Mouse (Mus musculus): ENCODE results near the gene Pomc.
"Not testable (repeated sequence)": the region's sequence is repeated elsewhere in the genome, so short reads cannot be mapped to it uniquely, and the experiment has no call there.

Gene Pomc

GRCm38 (mm10) chr12:3968380-3968779, 13.6 kb downstream of the Pomc start:
- CTCF ChIA-PET: no interaction called here

DNA sequence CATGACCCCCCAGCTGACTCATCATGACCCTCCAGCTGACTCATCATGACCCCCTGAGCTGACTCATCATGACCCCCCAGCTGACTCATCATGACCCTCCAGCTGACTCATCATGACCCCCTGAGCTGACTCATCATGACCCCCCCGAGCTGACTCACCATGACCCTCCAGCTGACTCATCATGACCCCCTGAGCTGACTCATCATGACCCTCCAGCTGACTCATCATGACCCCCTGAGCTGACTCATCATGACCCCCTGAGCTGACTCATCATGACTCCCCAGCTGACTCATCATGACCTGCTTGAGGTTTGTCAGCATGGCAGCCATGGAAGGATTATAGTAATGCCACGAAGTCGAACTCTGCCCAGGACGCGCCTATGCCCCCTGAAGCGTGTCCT, 18.4 kb downstream of the Pomc start:
- CTCF ChIA-PET: not testable (repeated sequence)

GRCm38 (mm10) chr12:3980991-3981349, 26.2 kb downstream of the Pomc start:
- CTCF ChIA-PET: interaction anchor here (0.6 kb wide), 1 partner anchor 47 kb away, joined by 8 read pairs; no protein-coding TSS in a partner anchor

- CTCF ChIA-PET: interaction anchor here (0.6 to 0.7 kb wide), 3 partner anchors 40 to 46 kb away, joined by 5 to 8 read pairs (median 7); no protein-coding TSS in a partner anchor
These were observed 26.8 kb downstream of the Pomc start for GRCm38 (mm10) chr12:3981350-3982131.

DNA sequence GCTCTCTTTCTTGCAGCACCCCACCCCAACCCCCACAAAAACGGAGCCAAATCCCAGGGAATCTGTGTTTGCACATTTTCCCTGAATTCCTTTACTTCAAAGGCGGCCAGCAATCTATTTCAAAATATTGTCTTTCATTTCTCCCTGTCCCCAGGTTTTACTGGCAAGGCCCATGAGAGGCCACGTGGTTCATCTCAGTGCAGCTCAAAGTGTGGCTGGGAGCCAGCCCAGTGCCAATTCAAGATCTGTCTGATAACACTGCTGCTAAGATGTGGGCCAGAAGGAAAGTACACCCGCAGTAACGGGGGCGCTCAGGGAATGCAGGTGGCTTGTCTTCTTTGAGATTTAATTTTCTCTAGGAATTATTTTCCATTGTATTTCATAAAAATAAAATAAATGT, 27.5 kb downstream of the Pomc start:
- CTCF ChIA-PET: interaction anchor here (0.6 to 0.7 kb wide), 2 partner anchors 40 to 46 kb away, joined by 5 to 7 read pairs; no protein-coding TSS in a partner anchor

DNA sequence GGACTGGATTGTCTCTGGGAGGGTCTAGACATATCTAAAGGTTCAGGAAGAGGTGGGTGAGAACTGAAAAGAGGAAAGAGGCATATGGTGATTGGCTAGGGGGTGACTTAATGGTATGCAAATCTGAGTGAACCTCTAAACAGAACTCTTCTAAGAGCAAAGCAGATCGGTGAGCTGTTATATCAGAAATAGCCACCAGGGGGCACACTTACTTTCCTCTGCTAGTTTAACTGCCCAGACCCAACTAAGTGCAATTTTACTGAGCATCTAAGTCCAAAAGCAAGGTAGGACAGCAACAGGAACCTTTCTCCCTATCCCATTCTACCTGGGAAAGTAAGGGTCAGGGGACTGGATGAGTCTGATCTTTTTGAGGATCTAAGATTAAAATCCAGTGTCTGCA, 29.0 kb downstream of the Pomc start:
- CTCF ChIA-PET: interaction anchor here (0.6 kb wide), 2 partner anchors 97 to 617 kb away, joined by 3 to 6 read pairs; no protein-coding TSS in a partner anchor

- CTCF ChIA-PET: no interaction called here
These were observed 29.7 kb downstream of the Pomc start for GRCm38 (mm10) chr12:3984446-3984845.

DNA sequence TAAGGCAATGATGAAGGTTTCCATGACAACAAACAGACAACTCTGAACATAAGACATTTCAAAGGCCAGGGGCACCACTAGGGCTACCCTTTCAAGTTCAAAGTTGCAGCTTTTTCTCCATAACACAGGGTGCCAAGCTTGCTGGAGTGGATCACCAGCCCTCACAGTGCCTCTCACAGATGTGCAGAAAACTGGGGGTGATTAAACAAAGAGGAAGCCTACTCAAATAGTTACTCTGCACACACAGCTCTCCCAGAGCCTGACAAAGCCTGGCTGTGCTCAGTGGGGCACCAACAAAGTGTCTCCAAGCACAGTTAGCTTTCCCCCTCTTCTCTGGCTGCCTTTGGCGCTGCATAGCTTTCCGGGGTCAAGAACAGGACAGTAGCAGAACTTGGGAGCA, 35.2 kb downstream of the Pomc start:
- CTCF ChIA-PET: no interaction called here

DNA sequence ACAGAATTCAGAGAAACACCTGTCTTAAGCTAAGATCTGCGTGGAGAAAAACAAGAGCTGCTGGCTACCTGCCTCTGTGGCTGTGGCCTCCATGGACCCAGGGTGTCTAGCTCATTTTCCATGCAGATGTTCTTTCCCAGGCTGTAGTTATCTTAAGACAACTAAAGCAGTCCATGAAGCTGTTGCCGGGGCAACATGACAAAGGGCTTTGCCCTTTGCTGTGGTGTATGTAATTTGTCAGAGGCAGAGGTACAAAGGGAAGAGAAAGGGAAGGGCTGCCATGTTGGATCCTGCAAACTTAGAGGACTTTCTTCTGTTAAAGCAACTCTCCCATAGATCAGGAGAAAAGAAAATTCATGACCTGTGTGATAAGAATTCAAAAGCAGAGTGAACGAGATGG, 36.3 kb downstream of the Pomc start:
- CTCF ChIA-PET: no interaction called here

GRCm38 (mm10) chr12:3996749-3997148, 42.0 kb downstream of the Pomc start:
- CTCF ChIA-PET: no interaction called here

DNA sequence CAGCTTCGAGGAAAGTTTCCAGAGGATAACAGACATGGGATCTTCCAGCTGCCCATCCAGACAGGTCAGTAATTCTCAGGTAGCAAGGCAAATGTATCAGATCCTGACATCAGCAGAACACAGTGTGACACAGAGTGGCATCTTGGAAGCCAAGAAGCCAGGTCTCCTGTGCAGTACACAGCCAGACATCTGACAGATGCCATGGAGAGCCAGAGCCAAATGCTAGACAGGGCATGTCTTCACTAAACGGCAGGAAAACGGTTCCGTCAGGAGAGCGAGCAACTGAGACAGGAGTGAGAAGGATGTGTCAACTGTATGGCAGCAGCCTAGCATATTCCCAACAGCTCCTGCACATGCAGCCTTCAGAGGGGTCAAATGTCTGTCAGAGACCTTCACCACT, 45.7 kb downstream of the Pomc start:
- CTCF ChIA-PET: interaction anchor here (0.6 kb wide), 1 partner anchor 592 kb away, joined by 3 read pairs; the partner anchor contains the start of genes Gm3625 and Itsn2

DNA sequence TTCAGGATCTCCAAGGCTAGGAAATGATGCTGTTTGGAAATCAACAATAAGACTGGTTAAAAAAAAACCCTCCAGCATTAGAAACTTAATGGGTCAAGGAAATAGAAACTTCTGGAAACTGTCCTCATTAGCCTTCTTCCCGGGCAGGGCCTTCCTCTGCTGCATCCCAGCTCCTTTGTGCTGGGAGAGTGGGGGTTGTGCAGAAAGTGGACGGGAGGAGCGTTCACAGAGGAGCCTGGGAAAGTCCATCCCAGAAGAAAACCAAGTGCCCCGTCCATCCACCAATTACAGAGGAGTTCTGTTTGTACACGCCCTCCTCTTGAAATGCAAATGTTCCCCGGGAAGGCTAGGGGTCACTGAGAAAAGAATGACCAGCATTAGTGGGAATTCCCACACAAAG, 49.9 kb downstream of the Pomc start:
- CTCF ChIA-PET: no interaction called here

GRCm38 (mm10) chr12:4006079-4006478, 51.3 kb downstream of the Pomc start:
- CTCF ChIA-PET: no interaction called here

GRCm38 (mm10) chr12:4007181-4007580, 52.4 kb downstream of the Pomc start:
- CTCF ChIA-PET: no interaction called here

DNA sequence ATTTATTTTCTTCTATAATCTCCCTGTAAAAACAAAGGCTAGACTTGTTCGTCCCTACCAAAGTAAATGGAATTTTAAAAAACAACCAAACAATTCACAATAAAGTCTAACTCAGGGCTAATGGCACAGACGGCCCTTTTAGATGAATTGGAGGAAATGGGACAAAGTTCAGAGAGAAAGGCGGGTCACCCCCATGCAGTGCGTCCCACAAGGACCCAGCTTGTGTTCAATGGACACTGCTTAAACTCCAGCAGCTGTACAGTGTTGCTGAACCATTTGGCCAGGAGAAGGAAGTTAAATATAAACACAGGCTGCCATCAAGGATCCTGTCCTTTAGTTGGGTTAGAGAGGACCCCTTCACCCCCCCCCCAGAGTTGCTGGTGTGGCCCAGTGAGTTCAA, 53.0 kb downstream of the Pomc start:
- CTCF ChIA-PET: no interaction called here

DNA sequence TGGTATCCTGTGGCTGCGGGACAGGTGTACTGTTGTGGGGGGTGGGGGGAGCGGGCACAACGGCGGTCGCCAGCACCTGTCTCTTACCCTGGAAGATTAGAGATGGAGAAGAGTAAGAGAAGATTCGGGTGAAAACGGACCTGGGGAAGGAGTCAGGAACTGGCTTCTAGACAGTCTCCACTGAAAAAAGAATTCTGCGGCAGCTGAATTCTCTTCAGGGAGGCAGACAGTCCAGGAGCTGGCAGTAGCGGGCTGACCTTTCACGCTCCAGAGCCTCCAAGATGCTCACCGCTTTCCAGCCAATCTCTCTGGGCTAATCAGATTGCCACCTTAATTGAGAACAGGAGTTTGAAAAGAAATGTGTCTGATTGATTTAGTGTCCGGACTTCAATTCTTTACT, 54.0 kb downstream of the Pomc start:
- CTCF ChIA-PET: no interaction called here
